In genomic region chr3:154081687-154082086, GRCm38 (mm10) we compare ENCODE assay signal across 11 mouse cellular contexts.
DNase-seq lines count a peak whose midpoint lies in the region; ATAC-seq lines count a peak whose summit lies in the region.
"Had no signal": no experiment of that assay in that cellular context is flagged by ENCODE, and none has a peak within 500 bp of the region (broad histone marks: within the 10 kb centered on the region; RNA-seq: fewer than 3 reads in every experiment).

No protein-coding gene starts in this region.

- peak; percentile 61; the same call in 1 of the 2 replicates for ATAC-seq in hindbrain, embryonic 15.5 days (ENCODE audit: low FRiP score, low read depth)
- peak; percentile 69; the same call in 1 of the 2 replicates for ATAC-seq in neural tube, embryonic 13.5 days (ENCODE audit: low read depth)

- intact Hi-C loops in heart, postnatal 10 days (cut with DNase I): no loop called here
- intact Hi-C loops in heart, postnatal 14 days (cut with DNase I): no loop called here
- intact Hi-C loops in left cerebral cortex, postnatal 25 days (cut with DNase I): no loop called here

- no peaks in the 10 kb centered on the region for H3K27me3 ChIP-seq in forebrain, embryonic 10.5 days (ENCODE audit: poor library complexity, severe bottlenecking)
- H3K27me3 ChIP-seq in hindbrain, embryonic 15.5 days: no peaks in the 10 kb centered on the region
- H3K27me3 ChIP-seq in neural tube, embryonic 13.5 days: no peaks in the 10 kb centered on the region

- H3K36me3 ChIP-seq in forebrain, embryonic 10.5 days (replicated peaks): no peaks in the 10 kb centered on the region
- H3K36me3 ChIP-seq in hindbrain, embryonic 15.5 days: no peaks in the 10 kb centered on the region
- H3K36me3 ChIP-seq in neural tube, embryonic 13.5 days: no peaks in the 10 kb centered on the region
- H3K36me3 ChIP-seq: liver, embryonic 13.5 days had no signal

- peaks cover 26% of the 10 kb centered on the region for H3K4me1 ChIP-seq in forebrain, embryonic 10.5 days
- peaks cover 14% of the 10 kb centered on the region for H3K4me1 ChIP-seq in hindbrain, embryonic 15.5 days (replicated peaks)
- peaks cover 11% of the 10 kb centered on the region for H3K4me1 ChIP-seq in neural tube, embryonic 13.5 days (replicated peaks)

- H3K27ac ChIP-seq in forebrain, embryonic 10.5 days: peak overlapping the region; percentile 48; the same call in 1 of the 2 replicates
- no peak overlapping the region for H3K27ac ChIP-seq in hindbrain, embryonic 15.5 days (replicated peaks)
- H3K27ac ChIP-seq in neural tube, embryonic 13.5 days (replicated peaks): no peak overlapping the region
- H3K27ac ChIP-seq: liver, embryonic 13.5 days had no signal

- no peaks in the 10 kb centered on the region for H3K9me3 ChIP-seq in forebrain, embryonic 10.5 days
- no peaks in the 10 kb centered on the region for H3K9me3 ChIP-seq in hindbrain, embryonic 15.5 days
- no peaks in the 10 kb centered on the region for H3K9me3 ChIP-seq in neural tube, embryonic 13.5 days
- H3K9me3 ChIP-seq: liver, embryonic 13.5 days had no signal

- 70% methylated on average over 12 of the region's 12 CpGs for WGBS in forebrain, embryonic 10.5 days
- 17% methylated on average over 12 of the region's 12 CpGs for WGBS in hindbrain, embryonic 15.5 days
- WGBS in neural tube, embryonic 13.5 days: 36% methylated on average over 12 of the region's 12 CpGs

- peak overlapping the region; percentile 38 for H3K4me2 ChIP-seq in hindbrain, embryonic 15.5 days
- peak overlapping the region; percentile 30 for H3K4me2 ChIP-seq in neural tube, embryonic 13.5 days
- H3K4me2 ChIP-seq: liver, embryonic 13.5 days had no signal

- DNase-seq in heart, postnatal 10 days: peak; percentile 4 to 10
- DNase-seq in heart, postnatal 14 days: no peak
- DNase-seq in forebrain, embryonic 10.5 days (ENCODE audit: extremely low spot score, low spot score): no peak
- no peak for DNase-seq in B cell, adult 2 months
- DNase-seq in thymus, postnatal 4 days: no peak
- DNase-seq in left cerebral cortex, postnatal 25 days (ENCODE audit: low spot score in 2 of 2): no peak
- DNase-seq: adrenal gland, adult 8-10 months; heart, postnatal 36 days; liver, embryonic 13.5 days had no signal

- no peak overlapping the region; the same call in 1 of the 2 replicates for H3K4me3 ChIP-seq in forebrain, embryonic 10.5 days
- H3K4me3 ChIP-seq in hindbrain, embryonic 15.5 days: no peak overlapping the region
- H3K4me3 ChIP-seq in neural tube, embryonic 13.5 days: no peak overlapping the region
- H3K4me3 ChIP-seq: liver, embryonic 13.5 days had no signal

- H3K9ac ChIP-seq in hindbrain, embryonic 15.5 days: no peak overlapping the region
- no peak overlapping the region for H3K9ac ChIP-seq in neural tube, embryonic 13.5 days
- H3K9ac ChIP-seq: liver, embryonic 13.5 days had no signal

Comparison
In these comparisons a context has a peak if more than half of its experiments do, and no peak if none do; other contexts are left out.
1. DNase-seq: peak in heart, postnatal 10 days (2 of 2); none in heart, postnatal 14 days (0 of 2), forebrain, embryonic 10.5 days (single experiment), B cell, adult 2 months (0 of 2), thymus, postnatal 4 days (single experiment) and left cerebral cortex, postnatal 25 days (0 of 2).